Mouse (Mus musculus): ENCODE results near the gene Spns3.

GRCm38 (mm10) chr11:72481952-72482351 lies 68.4 kb downstream of the Spns3 start:
- no peak for TF ChIP-seq POLR2A (IDR thresholded peaks at IDR 0.05; ENCODE audit: borderline replicate concordance, control insufficient read depth, low read depth, low read length)
- TF ChIP-seq CTCF (IDR thresholded peaks at IDR 0.05; ENCODE audit: control insufficient read depth, insufficient read depth, low read length), result no peak

All from bone marrow, adult 2 months (tissue).